Mouse (Mus musculus) neural tube, embryonic 12.5 days (tissue): ENCODE results near the gene Hivep3. TPM values are rescaled to one million over a fixed set of nuclear protein-coding genes. Genes with fewer than 3 reads are reported as not detected.

Experiments
- ATAC-seq: fragments of 200-750 bp; cut with Nextera tagmentation; 2 replicates; pipeline ENCODE4 v1.8.0; 2017; ENCODE audit warnings: low read depth, mild to moderate bottlenecking, moderate TSS enrichment, moderate library complexity; ENCODE audit not compliant: low FRiP score
- H3K27ac ChIP-seq: fragments of 300-500 bp; sonication (generic); 2 replicates; pipeline ENCODE4 v1.5.1; 2016
- H3K27me3 ChIP-seq: fragments of 300-500 bp; sonication (generic); replicated peaks from 2 replicates; pipeline ENCODE4 v1.6.1; 2016; ENCODE audit warnings: mild to moderate bottlenecking
- H3K36me3 ChIP-seq: fragments of 300-500 bp; sonication (generic); 2 replicates; pipeline ENCODE4 v1.6.1; 2016; ENCODE audit warnings: mild to moderate bottlenecking
- H3K4me1 ChIP-seq: fragments of 300-500 bp; sonication (generic); 2 replicates; pipeline ENCODE4 v1.6.1; 2016
- H3K4me2 ChIP-seq: fragments of 300-500 bp; sonication (generic); replicated peaks from 2 replicates; pipeline ENCODE4 v1.6.1; 2016; ENCODE audit warnings: mild to moderate bottlenecking
- H3K4me3 ChIP-seq: fragments of 300-500 bp; sonication (generic); 2 replicates; pipeline ENCODE4 v1.5.1; 2016
- H3K9ac ChIP-seq: fragments of 300-500 bp; sonication (generic); 2 replicates; pipeline ENCODE4 v1.6.1; 2016; ENCODE audit warnings: mild to moderate bottlenecking
- H3K9me3 ChIP-seq: fragments of 300-500 bp; sonication (generic); 2 replicates; pipeline ENCODE4 v1.6.1; 2016; ENCODE audit warnings: mild to moderate bottlenecking
- WGBS: fragments of 180-500 bp; shearing (Covaris S2); methylation state at CpG from one replicate; pipeline ENCODE4 v1.1.7; 2016; 5-methylcytosine and 5-hydroxymethylcytosine counted together
- polyA plus RNA-seq: library from polyadenylated mRNA; unstranded; fragments of >200 nt; fragmentation: Nextera tagmentation; extraction: Ambion mirVana; gene quantifications from 2 replicates; pipeline ENCODE4 v1.2.1, GENCODE M21; 2016

Gene Hivep3
- polyA plus RNA-seq, 1 experiment from 2014 or later: 11.9 TPM

DNA sequence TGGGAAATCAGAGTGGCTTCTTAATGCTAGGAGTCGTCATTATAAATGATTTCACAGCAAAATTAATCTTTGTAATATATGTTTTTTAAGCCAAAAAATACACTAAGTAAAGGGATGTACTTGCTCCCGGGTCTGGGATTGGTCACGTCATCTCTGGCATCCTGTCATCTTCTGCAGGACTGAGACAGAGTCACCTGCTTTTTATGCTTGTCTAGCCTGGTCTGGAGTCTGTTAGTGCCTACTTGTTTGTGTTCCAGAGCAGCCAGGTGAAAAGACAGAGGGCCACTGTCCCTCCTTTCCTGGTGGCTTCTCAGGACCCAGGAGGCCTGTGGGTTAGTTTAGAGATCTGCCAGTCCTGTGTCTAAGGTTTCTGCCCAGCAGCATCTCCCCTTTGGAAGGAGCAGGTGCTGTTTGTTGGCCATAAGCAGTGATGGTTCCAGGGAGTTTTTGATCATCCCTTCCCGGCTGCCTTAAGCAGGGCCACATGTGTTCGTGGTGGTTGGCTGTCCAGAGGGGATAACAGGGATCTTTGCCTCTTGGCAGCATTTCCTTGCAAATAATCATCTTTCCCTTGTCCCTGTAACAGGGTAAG lies 245.8 kb downstream of the Hivep3 start:
- Histone ChIP-seq H3K27ac (no peak overlapping the region), H3K27me3 (no peaks in the 10 kb centered on the region), H3K9me3 (no peaks in the 10 kb centered on the region), H3K4me3 (no peak overlapping the region), H3K4me2 (no peak overlapping the region), H3K4me1 (peaks cover 13% of the 10 kb centered on the region; the same call in 1 of the 2 replicates), H3K36me3 (no peaks in the 10 kb centered on the region), H3K9ac (no peak overlapping the region)
- WGBS: 72% methylated on average over 5 of the region's 5 CpGs
- ATAC-seq: no peak

GRCm38 (mm10) chr4:119979918-119980317 lies 246.3 kb downstream of the Hivep3 start:
- whole genome bisulfite sequencing: 78% methylated on average over 2 of the region's 2 CpGs
- H3K27me3 ChIP-seq: no peaks in the 10 kb centered on the region
- H3K4me1 ChIP-seq: peaks cover 13% of the 10 kb centered on the region; the same call in 1 of the 2 replicates
- H3K9ac ChIP-seq: no peak overlapping the region
- H3K4me2 ChIP-seq: no peak overlapping the region
- H3K27ac ChIP-seq: no peak overlapping the region
- H3K9me3 ChIP-seq: no peaks in the 10 kb centered on the region
- H3K4me3 ChIP-seq: no peak overlapping the region
- no peaks in the 10 kb centered on the region for H3K36me3 ChIP-seq
- ATAC-seq: no peak

DNA sequence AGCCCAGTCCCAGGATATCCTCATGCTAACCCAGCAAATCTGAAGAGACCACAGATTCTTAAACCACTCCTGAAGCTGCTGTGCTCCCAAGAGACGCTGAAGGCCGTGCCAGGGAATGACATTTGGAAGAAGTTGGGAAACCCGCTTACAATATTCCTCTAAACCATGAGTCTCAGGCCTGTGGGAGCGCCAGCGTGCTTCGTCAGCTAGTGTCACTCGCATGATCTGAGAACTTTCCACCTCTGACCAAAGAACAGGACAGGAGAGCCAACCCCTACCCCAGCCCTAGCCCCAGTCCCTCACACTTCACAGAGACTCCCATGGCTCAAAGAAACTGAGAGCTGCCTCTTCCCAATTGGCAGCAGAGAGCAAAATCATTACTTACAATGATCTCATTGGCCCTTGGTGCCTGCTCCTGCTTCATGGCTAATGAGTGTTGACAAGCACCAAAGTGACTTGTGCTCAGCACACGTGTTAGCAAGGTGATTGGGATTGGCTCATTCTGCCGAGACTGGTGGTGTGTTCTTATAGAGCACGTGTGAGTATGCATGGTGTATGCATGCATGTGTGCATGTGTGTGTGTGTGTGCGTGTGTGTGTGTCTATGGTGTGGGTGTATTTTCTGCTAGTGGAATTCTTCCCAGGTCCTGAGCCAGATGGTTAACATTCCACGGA lies 247.6 kb downstream of the Hivep3 start:
- WGBS: 85% methylated on average over 12 of the region's 12 CpGs

DNA sequence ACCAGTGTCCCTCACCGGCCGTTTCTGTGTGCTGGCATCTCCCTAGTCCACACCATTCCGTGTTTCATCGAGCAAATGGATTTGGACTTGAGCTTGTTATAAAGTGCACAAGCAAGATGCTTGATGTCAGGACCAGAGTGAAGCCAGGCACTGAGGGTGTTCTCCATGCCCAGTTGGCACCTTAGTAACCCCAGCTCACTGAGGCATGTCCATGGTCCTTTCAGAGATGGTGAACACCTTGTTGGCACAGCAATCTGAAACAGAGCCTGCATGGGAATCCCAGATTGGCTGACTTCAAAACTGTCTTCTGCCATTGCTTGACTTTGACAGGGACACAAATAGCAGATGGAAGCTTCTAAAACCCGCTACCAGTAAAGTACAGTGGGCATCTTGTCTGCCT lies 252.5 kb downstream of the Hivep3 start:
- 84% methylated on average over 5 of the region's 5 CpGs for WGBS
- Histone ChIP-seq H3K4me1 (peaks cover 31% of the 10 kb centered on the region), H3K36me3 (no peaks in the 10 kb centered on the region), H3K27ac (no peak overlapping the region), H3K9me3 (no peaks in the 10 kb centered on the region), H3K4me3 (no peak overlapping the region), H3K9ac (no peak overlapping the region), H3K27me3 (no peaks in the 10 kb centered on the region), H3K4me2 (no peak overlapping the region)
- no peak for ATAC-seq

More for the DNA sequence above, 247.6 kb downstream of the Hivep3 start:
- ATAC-seq: no peak
- Histone ChIP-seq H3K36me3 (no peaks in the 10 kb centered on the region), H3K9me3 (no peaks in the 10 kb centered on the region), H3K9ac (no peak overlapping the region), H3K27ac (no peak overlapping the region), H3K4me2 (no peak overlapping the region), H3K27me3 (no peaks in the 10 kb centered on the region), H3K4me3 (no peak overlapping the region), H3K4me1 (peaks cover 11% of the 10 kb centered on the region; the same call in 1 of the 2 replicates)

DNA sequence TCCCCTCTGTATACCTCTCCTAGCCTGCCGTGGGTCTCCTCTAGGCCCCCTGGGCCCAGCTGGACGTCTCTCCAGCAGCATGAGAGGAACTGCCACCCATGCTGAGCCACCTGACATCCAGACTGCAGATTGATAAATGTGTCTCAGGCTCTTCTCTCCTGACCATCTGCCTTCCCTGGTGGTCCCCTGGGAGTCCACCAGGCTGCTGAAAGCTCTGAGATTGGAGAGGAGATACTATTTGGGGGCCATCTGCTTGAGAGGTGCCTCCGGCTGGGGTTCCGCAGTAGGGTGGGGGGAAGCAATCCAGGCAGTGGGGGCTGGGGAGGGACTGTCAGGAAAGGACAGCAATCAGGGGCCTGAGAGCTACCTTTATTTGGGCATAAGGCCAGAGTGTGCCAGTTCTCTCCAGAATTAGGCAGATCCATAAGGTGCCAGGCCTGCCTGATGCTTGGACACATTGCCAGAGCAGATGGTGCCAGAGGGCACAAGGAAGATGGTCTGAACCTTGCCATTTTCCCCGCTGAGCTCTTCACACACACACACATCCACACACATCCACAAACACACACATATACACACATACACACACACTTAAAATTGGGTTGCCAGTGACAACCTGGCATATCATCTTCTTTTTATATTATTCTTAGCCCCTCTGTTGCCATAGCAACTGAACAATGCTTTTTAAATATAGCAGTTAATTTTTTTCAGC lies 253.2 kb downstream of the Hivep3 start:
- no peak overlapping the region for H3K9ac ChIP-seq
- peak; percentile 60 for ATAC-seq
- 45% methylated on average over 5 of the region's 5 CpGs for WGBS

DNA sequence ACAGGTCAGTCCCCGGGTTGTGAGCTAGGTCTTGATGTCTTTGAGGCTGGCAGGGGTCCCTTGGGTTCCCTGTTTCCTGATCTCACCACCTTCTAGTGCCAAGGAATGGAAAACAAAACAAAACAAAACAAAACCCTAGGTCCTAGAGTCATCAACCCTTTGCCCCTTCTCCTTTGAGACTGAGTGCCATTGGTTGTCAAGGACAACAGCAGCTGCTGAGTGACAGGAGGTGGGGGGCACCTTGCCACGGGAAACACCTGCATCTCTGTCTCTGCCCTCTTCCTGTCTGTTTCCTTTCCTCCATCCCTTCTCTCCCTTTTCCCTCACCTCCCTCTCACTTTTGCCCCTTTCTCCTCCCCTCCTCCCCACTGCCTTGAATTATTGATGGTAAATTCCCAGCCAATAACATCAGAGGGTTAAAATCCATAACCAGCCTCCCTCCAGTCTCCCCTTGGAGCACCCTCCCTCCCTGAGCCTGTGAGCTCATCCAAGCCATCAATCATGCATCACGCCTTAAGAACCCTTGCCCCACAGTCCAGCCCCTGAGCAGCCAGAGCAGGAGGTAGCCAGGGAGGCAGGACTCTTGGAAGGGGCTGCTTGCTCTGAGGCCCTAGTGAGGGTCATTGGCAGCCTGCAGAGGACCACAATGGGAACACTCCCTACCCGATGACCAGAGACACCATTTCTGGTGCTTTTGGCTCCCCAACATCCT lies 253.9 kb downstream of the Hivep3 start:
- H3K27me3 ChIP-seq: no peaks in the 10 kb centered on the region
- H3K4me3 ChIP-seq: no peak overlapping the region
- no peak overlapping the region for H3K27ac ChIP-seq
- no peak overlapping the region for H3K9ac ChIP-seq
- no peak overlapping the region for H3K4me2 ChIP-seq
- peak; percentile 27 for ATAC-seq
- peaks cover 31% of the 10 kb centered on the region for H3K4me1 ChIP-seq
- H3K9me3 ChIP-seq: no peaks in the 10 kb centered on the region
- no peaks in the 10 kb centered on the region for H3K36me3 ChIP-seq
- 36% methylated on average over 4 of the region's 4 CpGs for WGBS

More for the DNA sequence above, 253.2 kb downstream of the Hivep3 start:
- Histone ChIP-seq H3K27me3 (no peaks in the 10 kb centered on the region), H3K27ac (no peak overlapping the region), H3K4me3 (no peak overlapping the region), H3K4me2 (no peak overlapping the region), H3K9me3 (no peaks in the 10 kb centered on the region), H3K36me3 (no peaks in the 10 kb centered on the region), H3K4me1 (peaks cover 31% of the 10 kb centered on the region)

- ATAC-seq: no peak
Observed at GRCm38 (mm10) chr4:119989031-119989693, 255.6 kb downstream of the Hivep3 start.

DNA sequence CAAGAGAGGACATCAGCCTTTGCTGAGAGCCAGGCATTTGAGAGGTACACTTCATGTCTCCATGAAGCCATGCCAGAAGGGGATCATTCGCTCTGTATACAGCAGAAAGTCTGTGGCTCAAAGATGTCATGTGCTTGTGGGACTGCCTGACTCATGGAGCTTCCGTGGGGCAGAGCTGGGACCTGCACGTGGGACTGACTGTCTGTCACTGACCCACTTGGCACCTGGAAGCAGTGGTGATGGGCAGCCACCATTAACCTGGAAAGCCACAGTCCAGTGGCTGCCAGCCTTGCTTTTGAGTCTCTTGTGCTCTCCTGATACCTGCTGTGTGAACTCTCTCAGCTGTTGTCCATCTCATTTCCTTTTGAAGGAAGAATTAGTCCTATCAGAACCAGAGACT lies 256.8 kb downstream of the Hivep3 start:
- WGBS: 88% methylated on average over 3 of the region's 3 CpGs
- no peaks in the 10 kb centered on the region for H3K27me3 ChIP-seq
- H3K36me3 ChIP-seq: no peaks in the 10 kb centered on the region
- no peak overlapping the region for H3K27ac ChIP-seq
- H3K4me3 ChIP-seq: no peak overlapping the region
- peaks cover 31% of the 10 kb centered on the region for H3K4me1 ChIP-seq
- ATAC-seq: no peak
- no peak overlapping the region for H3K4me2 ChIP-seq
- no peak overlapping the region for H3K9ac ChIP-seq
- H3K9me3 ChIP-seq: no peaks in the 10 kb centered on the region

More at GRCm38 (mm10) chr4:119989031-119989693, 255.6 kb downstream of the Hivep3 start:
- no peaks in the 10 kb centered on the region for H3K27me3 ChIP-seq
- no peak overlapping the region for H3K4me3 ChIP-seq
- no peaks in the 10 kb centered on the region for H3K9me3 ChIP-seq
- no peak overlapping the region for H3K27ac ChIP-seq
- no peak overlapping the region for H3K4me2 ChIP-seq
- H3K4me1 ChIP-seq: peaks cover 31% of the 10 kb centered on the region
- H3K36me3 ChIP-seq: no peaks in the 10 kb centered on the region
- no peak overlapping the region for H3K9ac ChIP-seq
- 65% methylated on average over 3 of the region's 3 CpGs for WGBS

DNA sequence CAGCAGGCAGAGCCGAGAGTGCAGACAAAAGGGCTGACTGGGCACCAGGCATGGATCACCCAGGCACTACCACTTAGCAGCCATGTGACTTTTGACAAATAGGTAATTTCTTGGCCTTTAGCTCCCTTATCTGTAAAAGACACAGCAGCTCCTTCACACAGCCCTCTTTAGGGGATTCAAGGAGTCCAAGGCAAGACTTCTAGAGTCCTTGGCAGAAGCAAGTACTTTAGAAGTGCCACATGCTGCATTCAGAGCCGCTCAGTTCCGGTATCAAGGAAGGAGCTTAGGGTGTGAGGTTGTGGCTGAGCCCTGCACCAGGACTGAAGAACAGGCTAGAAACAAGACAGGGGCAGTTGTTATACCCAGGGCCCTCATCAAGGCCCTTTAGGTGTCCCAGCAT lies 257.3 kb downstream of the Hivep3 start:
- no peak overlapping the region for H3K27ac ChIP-seq
- H3K4me2 ChIP-seq: no peak overlapping the region
- 86% methylated on average over 3 of the region's 3 CpGs for WGBS
- no peak for ATAC-seq
- H3K9ac ChIP-seq: no peak overlapping the region
- H3K4me3 ChIP-seq: no peak overlapping the region
- no peaks in the 10 kb centered on the region for H3K9me3 ChIP-seq
- peaks cover 31% of the 10 kb centered on the region for H3K4me1 ChIP-seq
- H3K36me3 ChIP-seq: no peaks in the 10 kb centered on the region
- H3K27me3 ChIP-seq: no peaks in the 10 kb centered on the region

DNA sequence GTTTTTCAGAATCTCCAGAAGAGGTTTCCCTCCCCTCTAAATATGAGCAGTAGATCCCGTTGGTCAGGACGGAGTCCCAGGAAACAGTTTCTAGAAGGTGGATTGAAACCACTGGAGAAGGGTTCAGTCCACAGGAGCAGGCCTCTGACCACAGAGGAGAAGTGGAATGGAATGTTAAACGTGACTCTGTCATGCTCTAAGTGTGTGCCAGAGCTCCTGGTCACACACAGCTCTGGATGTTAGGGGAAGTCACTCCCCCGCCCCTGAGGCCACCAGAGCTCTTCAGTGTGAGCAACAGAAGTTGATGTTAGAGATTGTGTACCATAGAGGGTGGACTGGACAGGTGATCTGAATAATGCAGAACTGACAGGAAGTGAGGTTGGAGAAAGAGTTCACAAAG lies 258.2 kb downstream of the Hivep3 start:
- H3K27me3 ChIP-seq: no peaks in the 10 kb centered on the region
- H3K36me3 ChIP-seq: no peaks in the 10 kb centered on the region
- no peak overlapping the region for H3K27ac ChIP-seq
- H3K9me3 ChIP-seq: no peaks in the 10 kb centered on the region
- H3K4me1 ChIP-seq: peaks cover 24% of the 10 kb centered on the region
- H3K4me2 ChIP-seq: no peak overlapping the region
- WGBS: 81% methylated on average over 4 of the region's 4 CpGs
- no peak overlapping the region for H3K9ac ChIP-seq
- no peak overlapping the region for H3K4me3 ChIP-seq
- ATAC-seq: no peak

DNA sequence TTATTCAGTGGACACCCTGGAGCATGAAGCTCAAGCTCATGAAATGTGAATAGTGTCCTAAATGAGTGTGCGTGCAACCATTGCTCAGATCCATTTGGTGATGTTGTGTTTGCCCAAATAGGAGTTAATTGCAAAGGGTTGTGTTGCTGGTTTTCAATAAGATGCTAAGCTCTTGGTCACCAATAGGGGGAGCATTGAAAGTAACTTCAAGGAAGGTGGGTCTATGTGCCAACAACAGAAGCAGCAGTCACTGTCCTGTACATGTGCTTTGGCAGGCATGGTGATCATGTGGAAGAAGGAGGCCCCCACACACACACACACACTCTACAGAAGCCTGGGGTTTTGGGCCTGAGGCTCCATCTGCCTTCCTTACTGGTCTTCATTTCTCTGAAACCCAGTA lies 262.8 kb downstream of the Hivep3 start:
- no peak overlapping the region for H3K4me3 ChIP-seq
- no peaks in the 10 kb centered on the region for H3K27me3 ChIP-seq
- no peak for ATAC-seq
- WGBS: 94% methylated on average over 1 of the region's 1 CpGs
- no peaks in the 10 kb centered on the region for H3K9me3 ChIP-seq
- H3K4me1 ChIP-seq: no peaks in the 10 kb centered on the region
- no peak overlapping the region for H3K9ac ChIP-seq
- no peak overlapping the region for H3K4me2 ChIP-seq
- no peaks in the 10 kb centered on the region for H3K36me3 ChIP-seq
- H3K27ac ChIP-seq: no peak overlapping the region

DNA sequence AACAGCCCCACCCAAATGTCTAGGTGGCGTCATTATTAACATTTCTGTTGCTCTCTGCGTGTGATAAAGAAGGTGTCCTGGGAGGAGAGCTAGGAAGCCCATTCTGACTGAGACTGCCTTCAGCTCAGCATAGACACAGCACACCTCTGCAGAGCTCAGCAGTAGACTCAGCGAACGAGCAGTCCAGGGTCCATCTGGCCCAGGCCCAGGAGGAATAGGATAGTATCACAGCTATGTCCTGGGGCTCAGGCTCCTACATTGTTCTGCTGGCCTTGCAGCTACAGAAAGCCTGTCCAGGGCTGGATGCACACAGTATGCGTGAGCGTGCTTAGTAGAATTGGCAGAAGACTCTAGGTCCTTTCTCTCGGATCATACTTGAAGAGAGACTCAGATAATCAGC lies 263.8 kb downstream of the Hivep3 start:
- Histone ChIP-seq H3K27me3 (no peaks in the 10 kb centered on the region), H3K27ac (no peak overlapping the region), H3K9me3 (no peaks in the 10 kb centered on the region), H3K4me1 (no peaks in the 10 kb centered on the region), H3K4me2 (no peak overlapping the region), H3K4me3 (no peak overlapping the region), H3K36me3 (no peaks in the 10 kb centered on the region), H3K9ac (no peak overlapping the region)
- ATAC-seq: no peak
- WGBS: 91% methylated on average over 7 of the region's 7 CpGs
